Mouse (Mus musculus) liver, embryonic 15.5 days (tissue): ENCODE measurements around the gene Ssna1. TPM values are rescaled to one million over a fixed set of nuclear protein-coding genes. Genes with fewer than 3 reads are reported as not detected.
A peak's percentile ranks its signal among the peaks of the same experiment; 100 is the strongest.

Source experiments
- ATAC-seq: fragments of 200-750 bp; cut with Nextera tagmentation; 2 replicates; pipeline ENCODE4 v1.8.0; 2017; ENCODE audit warnings: moderate number of reproducible peaks, mild to moderate bottlenecking, moderate library complexity; ENCODE audit not compliant: insufficient read depth
- H3K27ac ChIP-seq: fragments of 300-500 bp; sonication (generic); replicated peaks from 2 replicates; pipeline ENCODE4 v1.5.1; 2015; ENCODE audit warnings: mild to moderate bottlenecking, inconsistent platforms
- H3K27me3 ChIP-seq: fragments of 300-500 bp; sonication (generic); 2 replicates; pipeline ENCODE4 v1.6.1; 2015; ENCODE audit warnings: mild to moderate bottlenecking, inconsistent platforms
- H3K36me3 ChIP-seq: fragments of 300-500 bp; sonication (generic); replicated peaks from 2 replicates; pipeline ENCODE4 v1.6.1; 2015; ENCODE audit warnings: moderate library complexity, mild to moderate bottlenecking, inconsistent platforms
- H3K4me1 ChIP-seq: fragments of 300-500 bp; sonication (generic); replicated peaks from 2 replicates; pipeline ENCODE4 v1.6.1; 2015; ENCODE audit warnings: inconsistent platforms
- H3K4me2 ChIP-seq: fragments of 300-500 bp; sonication (generic); 2 replicates; pipeline ENCODE4 v1.6.1; 2015; ENCODE audit warnings: moderate library complexity, mild to moderate bottlenecking, inconsistent platforms
- H3K4me3 ChIP-seq: fragments of 300-500 bp; sonication (generic); replicated peaks from 2 replicates; pipeline ENCODE4 v1.5.1; 2015; ENCODE audit warnings: mild to moderate bottlenecking, inconsistent platforms
- H3K9ac ChIP-seq: fragments of 300-500 bp; sonication (generic); 2 replicates; pipeline ENCODE4 v1.6.1; 2015; ENCODE audit warnings: moderate library complexity, mild to moderate bottlenecking, inconsistent platforms
- H3K9me3 ChIP-seq: fragments of 300-500 bp; sonication (generic); replicated peaks from 2 replicates; pipeline ENCODE4 v1.6.1; 2016; ENCODE audit warnings: inconsistent platforms
- WGBS: fragments of 180-500 bp; shearing (Covaris S2); methylation state at CpG from one replicate; pipeline ENCODE4 v1.1.7; 2015; ENCODE audit warnings: mixed read lengths; ENCODE audit not compliant: insufficient replicate concordance; 5-methylcytosine and 5-hydroxymethylcytosine counted together
- polyA plus RNA-seq: library from polyadenylated mRNA; unstranded; fragments of >200 nt; fragmentation: Nextera tagmentation; extraction: Ambion mirVana; gene quantifications from 2 replicates; pipeline ENCODE4 v1.2.1, GENCODE M21; 2015

Ssna1 gene
- polyA plus RNA-seq, 1 experiment from 2014 or later, result 124 TPM

DNA sequence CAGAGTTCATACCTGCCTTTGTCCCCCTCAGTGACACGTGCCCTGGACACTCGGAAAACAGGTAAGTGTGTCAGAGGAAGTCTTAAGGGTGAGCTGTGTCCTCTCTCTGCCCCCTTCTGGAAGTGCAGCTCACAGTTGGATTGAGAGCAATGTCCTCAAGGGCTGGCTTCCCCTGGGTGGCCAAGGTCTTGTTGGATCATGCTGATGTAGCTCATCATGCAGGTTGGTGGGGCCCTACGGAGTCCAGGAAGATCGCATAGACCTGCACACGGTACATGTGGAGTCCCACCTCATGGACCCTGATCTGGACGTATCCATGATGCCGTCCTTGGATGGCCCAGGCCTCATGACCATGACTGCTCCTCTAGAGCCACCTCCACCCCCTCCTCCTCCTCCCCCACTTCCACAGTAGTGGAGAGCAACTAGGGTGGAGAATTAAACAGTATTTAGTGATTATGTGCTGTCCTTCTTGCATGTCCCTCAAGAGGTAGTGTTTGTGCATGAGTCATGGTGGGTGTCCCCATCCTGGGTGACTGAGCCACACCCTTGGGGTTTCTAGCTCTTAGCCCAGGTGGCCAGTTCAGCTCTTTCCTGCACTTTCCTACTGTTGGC is 16.6 kb upstream of the Ssna1 start:
- Histone ChIP-seq H3K4me2 (no peak overlapping the region), H3K9me3 (no peaks in the 10 kb centered on the region), H3K9ac (no peak overlapping the region), H3K27me3 (peaks cover 61% of the 10 kb centered on the region), H3K4me3 (no peak overlapping the region), H3K36me3 (peaks cover 21% of the 10 kb centered on the region), H3K4me1 (peaks cover 25% of the 10 kb centered on the region), H3K27ac (no peak overlapping the region)
- 59% methylated on average over 7 of the region's 7 CpGs for WGBS
- ATAC-seq, result no peak

DNA sequence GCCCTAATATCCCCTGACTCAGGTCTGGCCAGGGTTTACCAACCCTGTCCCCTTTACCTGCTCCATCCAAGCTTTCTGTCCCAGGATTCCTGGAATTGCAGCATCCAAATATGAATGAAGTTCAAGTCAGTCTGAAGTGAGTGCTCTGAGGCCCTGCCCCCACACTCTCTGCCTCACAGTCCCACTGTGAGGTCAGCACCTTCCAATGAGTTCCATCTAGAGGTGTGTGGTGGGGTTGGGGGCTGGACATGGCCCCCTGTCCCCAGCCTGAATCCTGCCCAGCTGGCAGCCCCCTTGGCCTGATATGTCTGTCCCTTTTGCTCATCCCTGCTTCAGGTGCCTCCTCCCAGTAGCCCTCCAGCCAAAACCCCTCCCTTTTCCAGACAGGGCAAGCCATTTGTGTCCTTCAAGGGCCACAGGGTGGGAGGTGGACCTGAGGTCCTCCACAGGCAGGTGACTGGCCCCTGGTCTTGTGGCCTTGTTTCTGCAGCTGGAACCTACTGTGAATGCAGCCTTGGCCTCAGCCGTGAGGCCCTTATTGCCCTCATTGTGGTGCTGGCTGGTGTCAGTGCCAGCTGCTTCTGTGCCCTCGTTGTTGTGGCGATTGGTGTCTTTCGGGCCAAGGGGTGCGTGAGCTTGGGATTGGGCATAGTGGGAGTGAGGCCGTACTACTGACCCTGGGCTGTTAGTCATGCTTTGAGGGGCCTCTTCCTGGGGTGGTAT is 15.8 kb upstream of the Ssna1 start, which contains the start of gene Tmem210:
TSS of gene Tmem210 (plus strand) at position 219 of the 723 bp plus-strand sequence.
- 69% methylated on average over 6 of the region's 6 CpGs for WGBS
- Histone ChIP-seq H3K4me1 (peaks cover 25% of the 10 kb centered on the region), H3K9ac (no peak within 1 kb of the TSS), H3K36me3 (peaks cover 29% of the 10 kb centered on the region), H3K4me2 (peak within 1 kb of the TSS; percentile 15; the same call in 1 of the 2 replicates), H3K9me3 (no peaks in the 10 kb centered on the region), H3K27ac (no peak within 1 kb of the TSS), H3K4me3 (no peak within 1 kb of the TSS), H3K27me3 (peaks cover 53% of the 10 kb centered on the region)
- ATAC-seq, result no peak

DNA sequence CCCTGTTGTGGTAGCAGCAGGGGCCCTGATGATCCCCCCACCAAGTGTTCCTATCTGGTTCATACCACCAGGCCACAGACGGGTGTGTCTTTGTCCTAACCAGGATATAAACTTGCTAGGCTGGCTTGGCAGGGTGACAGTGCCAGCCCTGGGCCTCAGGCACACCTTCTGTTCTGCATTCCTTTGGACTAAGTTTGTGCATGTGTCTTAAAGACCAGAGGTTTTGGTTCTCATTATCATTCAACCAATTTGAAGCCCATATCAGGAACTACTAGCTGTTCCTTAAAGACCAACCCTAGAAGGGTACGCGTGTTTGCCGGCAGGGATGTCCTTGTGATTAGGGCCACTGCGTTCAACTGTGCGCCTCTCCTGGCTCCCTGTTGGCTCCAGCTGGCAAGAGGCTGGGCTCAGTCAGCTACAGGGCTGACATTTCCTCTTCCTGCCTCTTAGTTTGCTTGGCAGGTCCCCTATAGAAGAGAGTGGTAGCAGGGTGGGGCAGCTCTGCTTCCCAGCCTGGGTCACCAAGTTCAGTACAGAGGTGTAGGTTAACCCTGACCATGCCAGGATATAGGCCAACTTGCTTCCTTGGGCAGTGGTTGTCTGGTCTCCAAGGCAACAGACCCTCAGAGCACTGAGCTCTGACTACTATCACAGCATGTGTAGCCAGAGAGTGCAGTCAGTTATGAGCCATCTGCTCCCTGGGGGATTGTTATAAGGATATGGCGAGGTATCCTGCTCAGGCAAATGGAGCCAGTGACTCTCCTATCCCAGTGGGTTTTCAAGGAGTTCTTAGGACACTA is 14.8 kb upstream of the Ssna1 start:
- Histone ChIP-seq H3K9me3 (no peaks in the 10 kb centered on the region), H3K4me3 (no peak overlapping the region), H3K9ac (no peak overlapping the region), H3K4me1 (peaks cover 17% of the 10 kb centered on the region), H3K36me3 (peaks cover 39% of the 10 kb centered on the region), H3K27me3 (peaks cover 43% of the 10 kb centered on the region), H3K27ac (no peak overlapping the region), H3K4me2 (peak overlapping the region; percentile 15; the same call in 1 of the 2 replicates)
- 27% methylated on average over 7 of the region's 7 CpGs for WGBS
- ATAC-seq, result peak; percentile 55; the same call in 1 of the 2 replicates

DNA sequence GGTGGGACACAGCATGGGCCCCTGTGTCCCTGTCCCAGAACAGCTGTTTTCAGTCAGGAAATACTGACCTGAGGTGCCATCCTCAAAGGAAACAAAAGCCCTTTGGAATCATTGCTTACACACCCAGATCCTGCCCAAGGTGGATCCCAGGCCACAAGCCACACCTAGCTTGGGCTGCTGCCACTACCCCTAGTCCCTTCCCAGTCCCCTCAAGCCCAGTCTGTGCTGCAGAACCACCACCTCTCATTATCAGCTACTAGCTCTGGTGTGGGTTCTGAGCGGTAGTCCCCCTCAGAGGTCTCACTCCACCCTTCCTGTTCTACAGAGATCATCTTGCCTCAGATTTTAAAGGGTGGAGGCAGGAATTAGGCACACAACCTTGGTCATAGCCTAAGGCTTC is 14.1 kb upstream of the Ssna1 start:
- H3K4me1 ChIP-seq, result peaks cover 16% of the 10 kb centered on the region
- H3K9ac ChIP-seq, result no peak overlapping the region
- peaks cover 44% of the 10 kb centered on the region for H3K36me3 ChIP-seq
- ATAC-seq, result peak; percentile 54; the same call in 1 of the 2 replicates
- H3K27me3 ChIP-seq, result peaks cover 36% of the 10 kb centered on the region
- no peak overlapping the region for H3K4me2 ChIP-seq
- H3K4me3 ChIP-seq, result no peak overlapping the region
- H3K27ac ChIP-seq, result no peak overlapping the region
- WGBS, result 17% methylated on average over 1 of the region's 1 CpGs
- H3K9me3 ChIP-seq, result no peaks in the 10 kb centered on the region

DNA sequence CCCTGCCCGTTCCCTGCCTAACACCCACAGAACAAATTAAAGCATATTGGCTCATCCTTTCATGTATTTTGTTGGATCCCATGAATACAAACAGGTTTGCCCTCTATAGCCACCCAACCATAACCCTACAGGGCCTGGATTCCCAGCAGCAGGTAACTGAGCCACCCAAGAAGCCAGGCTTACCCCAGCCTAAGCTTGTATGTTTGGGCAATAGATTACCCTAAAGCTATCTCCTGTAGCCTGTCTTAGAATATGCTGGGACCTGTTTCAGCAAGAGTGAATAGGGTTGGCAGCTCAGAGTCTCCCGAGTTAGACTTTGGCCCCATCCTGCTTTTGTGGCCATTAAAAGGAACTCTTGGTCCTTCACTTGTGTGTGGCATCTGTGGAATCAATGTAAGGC is 13.3 kb upstream of the Ssna1 start:
- Histone ChIP-seq H3K9ac (no peak overlapping the region), H3K4me1 (peaks cover 16% of the 10 kb centered on the region), H3K36me3 (peaks cover 50% of the 10 kb centered on the region), H3K9me3 (no peaks in the 10 kb centered on the region), H3K4me2 (no peak overlapping the region), H3K27ac (no peak overlapping the region), H3K4me3 (no peak overlapping the region), H3K27me3 (peaks cover 28% of the 10 kb centered on the region)
- WGBS, result 72% methylated on average over 2 of the region's 2 CpGs
- no peak for ATAC-seq

DNA sequence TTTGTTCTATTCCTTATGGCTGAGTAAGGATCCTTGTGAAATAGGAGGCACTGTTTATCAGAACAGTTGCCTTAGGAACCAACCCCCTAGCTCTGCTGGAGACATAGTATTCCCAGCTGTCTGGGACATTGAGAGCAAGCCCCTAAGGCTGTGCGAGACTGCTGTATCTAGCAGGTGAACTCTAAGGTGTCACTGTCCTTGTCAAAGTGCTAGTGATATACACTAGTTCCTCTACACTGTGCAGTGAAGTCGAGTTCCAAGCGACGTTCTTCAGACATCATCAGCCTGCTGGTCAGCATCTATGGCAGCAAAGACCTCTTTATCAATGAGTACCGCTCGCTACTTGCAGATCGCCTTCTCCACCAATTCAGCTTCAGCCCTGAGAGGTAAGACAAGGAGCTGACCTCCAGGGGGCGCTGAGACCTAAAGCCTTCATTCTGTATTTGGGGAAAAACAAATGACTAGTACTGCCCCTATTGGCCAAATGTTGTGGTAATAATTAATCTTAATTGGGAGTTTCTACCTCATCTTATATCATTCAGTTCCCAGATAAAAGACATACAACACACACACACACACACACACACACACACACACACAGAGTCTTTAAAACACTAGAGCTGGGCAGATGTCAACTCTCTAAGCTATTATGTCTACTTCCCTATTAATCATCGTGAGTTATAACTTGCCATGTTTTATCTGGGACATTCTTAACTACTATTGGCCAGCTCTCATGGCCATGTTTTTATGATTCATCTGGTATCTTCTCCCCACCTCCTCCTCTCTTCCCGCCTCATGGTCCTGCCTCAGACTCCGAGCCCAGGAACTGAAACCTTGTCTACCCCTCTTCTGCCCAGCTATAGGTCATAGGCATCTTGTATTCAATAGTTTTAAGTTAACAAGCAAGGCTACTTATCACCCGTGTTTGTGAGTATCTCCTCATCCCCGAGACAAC is 7.0 kb upstream of the Ssna1 start:
- H3K9me3 ChIP-seq, result no peaks in the 10 kb centered on the region
- H3K27me3 ChIP-seq, result no peaks in the 10 kb centered on the region
- H3K4me3 ChIP-seq, result no peak overlapping the region
- H3K4me2 ChIP-seq, result no peak overlapping the region
- peaks cover 95% of the 10 kb centered on the region for H3K36me3 ChIP-seq
- no peak overlapping the region for H3K27ac ChIP-seq
- WGBS, result 50% methylated on average over 13 of the region's 13 CpGs
- no peak overlapping the region for H3K9ac ChIP-seq
- peaks cover 2% of the 10 kb centered on the region for H3K4me1 ChIP-seq
- ATAC-seq, result peak; percentile 57; the same call in 1 of the 2 replicates

DNA sequence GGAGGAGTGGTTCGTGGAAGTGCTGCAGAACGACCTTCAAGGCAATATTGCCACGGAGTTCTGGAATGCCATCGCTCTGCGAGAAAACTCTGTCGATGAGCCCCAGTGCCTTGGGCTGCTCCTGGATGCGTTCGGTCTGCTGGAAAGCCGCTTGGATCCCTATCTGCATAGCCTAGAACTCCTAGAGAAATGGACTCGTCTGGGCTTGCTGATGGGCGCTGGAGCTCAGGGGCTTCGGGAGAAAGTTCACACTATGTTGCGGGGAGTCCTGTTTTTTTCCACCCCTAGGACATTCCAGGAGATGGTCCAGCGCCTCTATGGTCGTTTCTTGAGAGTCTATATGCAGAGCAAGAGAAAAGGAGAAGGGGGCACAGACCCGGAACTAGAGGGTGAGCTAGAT is 772 bp upstream of the Ssna1 start:
- Histone ChIP-seq H3K9me3 (no peaks in the 10 kb centered on the region), H3K27ac (peak overlapping the region; percentile 78; the same call in 1 of the 2 replicates), H3K36me3 (peaks cover 82% of the 10 kb centered on the region), H3K4me3 (peak overlapping the region; percentile 97), H3K4me1 (peaks cover 43% of the 10 kb centered on the region), H3K27me3 (no peaks in the 10 kb centered on the region), H3K9ac (peak overlapping the region; percentile 92), H3K4me2 (peak overlapping the region; percentile 90)
- ATAC-seq, result no peak
- 28% methylated on average over 16 of the region's 16 CpGs for WGBS

DNA sequence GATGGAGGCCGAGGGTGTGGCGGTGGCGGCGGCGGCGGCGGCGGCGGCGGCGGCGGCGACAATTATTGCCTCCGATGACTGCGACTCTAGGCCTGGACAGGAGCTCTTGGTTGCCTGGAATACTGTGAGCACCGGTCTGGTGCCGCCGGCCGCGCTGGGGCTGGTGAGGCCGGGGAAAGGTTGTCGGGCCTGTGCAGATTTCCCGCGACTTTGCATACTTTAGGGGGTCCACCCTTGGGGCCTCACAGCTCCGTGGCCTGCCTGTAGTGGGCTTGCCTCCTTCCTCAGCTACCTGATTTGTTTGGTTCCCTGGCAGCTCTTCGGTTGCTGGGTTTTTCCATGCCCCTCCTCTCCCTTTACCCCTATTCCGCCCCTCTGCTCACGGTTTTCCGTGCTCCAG is 277 bp upstream of the Ssna1 start:
- peaks cover 48% of the 10 kb centered on the region for H3K4me1 ChIP-seq
- peak overlapping the region; percentile 97 for H3K4me3 ChIP-seq
- no peaks in the 10 kb centered on the region for H3K9me3 ChIP-seq
- H3K4me2 ChIP-seq, result peak overlapping the region; percentile 90
- H3K36me3 ChIP-seq, result peaks cover 82% of the 10 kb centered on the region
- under 1% methylated on average over 29 of the region's 29 CpGs for WGBS
- H3K27me3 ChIP-seq, result no peaks in the 10 kb centered on the region
- ATAC-seq, result peak; percentile 43
- H3K9ac ChIP-seq, result peak overlapping the region; percentile 92
- peak overlapping the region; percentile 78 for H3K27ac ChIP-seq

DNA sequence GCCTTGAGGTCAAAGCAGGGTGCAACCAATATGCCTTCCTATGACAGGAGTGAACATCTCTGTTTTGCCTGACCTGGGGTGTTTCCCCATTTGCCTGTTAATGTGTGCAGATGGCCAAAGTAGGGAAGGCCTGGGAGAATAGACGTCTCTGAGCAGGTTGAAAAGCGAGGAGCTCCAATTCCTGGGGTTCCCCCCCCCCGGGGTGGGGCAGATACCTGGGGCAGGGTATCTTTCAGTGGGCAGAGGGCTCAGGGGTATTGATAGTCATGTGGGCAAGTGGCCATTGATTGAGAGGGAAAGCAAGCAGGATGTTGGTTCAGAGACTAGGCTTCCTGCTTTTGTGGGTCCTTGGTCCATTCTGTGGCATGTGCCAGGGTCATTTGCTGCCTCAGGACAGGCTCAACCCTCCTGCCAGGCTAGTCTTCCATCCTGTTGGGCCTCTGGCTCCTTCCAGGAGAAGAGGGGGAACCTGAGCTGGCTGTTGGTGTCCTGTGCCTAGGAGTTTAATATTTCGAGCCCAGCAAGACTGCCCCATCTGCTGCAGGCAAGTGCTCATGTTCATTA is 4.4 kb downstream of the Ssna1 start:
- H3K9ac ChIP-seq, result no peak overlapping the region
- peaks cover 39% of the 10 kb centered on the region for H3K36me3 ChIP-seq
- H3K4me3 ChIP-seq, result no peak overlapping the region
- H3K4me2 ChIP-seq, result no peak overlapping the region
- H3K27me3 ChIP-seq, result 0 out of 2 replicates have a peak, but pooled peaks cover 3% of the 10 kb centered on the region
- no peak for ATAC-seq
- peaks cover 79% of the 10 kb centered on the region for H3K4me1 ChIP-seq
- WGBS, result 67% methylated on average over 4 of the region's 4 CpGs
- no peaks in the 10 kb centered on the region for H3K9me3 ChIP-seq
- H3K27ac ChIP-seq, result peak overlapping the region; percentile 66

DNA sequence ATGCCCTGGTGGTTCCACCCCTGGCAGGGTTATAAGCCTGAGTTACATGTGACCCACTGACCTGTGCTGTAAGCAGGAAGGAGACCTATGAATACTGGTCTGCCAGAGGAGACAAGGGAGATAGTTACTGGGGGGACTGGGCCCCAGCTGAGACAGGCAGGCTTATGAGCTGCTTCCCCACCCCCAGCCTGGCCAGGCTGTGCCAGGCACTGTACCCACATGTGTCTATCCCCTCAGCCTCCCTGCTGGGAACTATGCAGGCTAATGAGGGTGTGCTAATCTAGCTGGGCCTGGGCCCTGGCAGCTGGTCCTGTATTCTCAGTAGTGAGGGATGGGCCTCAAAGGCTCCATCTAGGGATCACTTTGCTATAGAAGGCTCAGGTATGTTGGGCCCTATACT is 5.0 kb downstream of the Ssna1 start:
- H3K9me3 ChIP-seq, result no peaks in the 10 kb centered on the region
- H3K27me3 ChIP-seq, result 0 out of 2 replicates have a peak, but pooled peaks cover 3% of the 10 kb centered on the region
- ATAC-seq, result no peak
- peaks cover 39% of the 10 kb centered on the region for H3K36me3 ChIP-seq
- peak overlapping the region; percentile 66 for H3K27ac ChIP-seq
- H3K9ac ChIP-seq, result no peak overlapping the region
- H3K4me3 ChIP-seq, result no peak overlapping the region
- peaks cover 81% of the 10 kb centered on the region for H3K4me1 ChIP-seq
- H3K4me2 ChIP-seq, result 0 out of 2 replicates have a peak overlapping the region, but pooled peaks have one; percentile 100
